Mouse (Mus musculus): ENCODE results near the gene Hlf.
A peak's percentile ranks its signal among the peaks of the same experiment; 100 is the strongest.

Gene Hlf

DNA sequence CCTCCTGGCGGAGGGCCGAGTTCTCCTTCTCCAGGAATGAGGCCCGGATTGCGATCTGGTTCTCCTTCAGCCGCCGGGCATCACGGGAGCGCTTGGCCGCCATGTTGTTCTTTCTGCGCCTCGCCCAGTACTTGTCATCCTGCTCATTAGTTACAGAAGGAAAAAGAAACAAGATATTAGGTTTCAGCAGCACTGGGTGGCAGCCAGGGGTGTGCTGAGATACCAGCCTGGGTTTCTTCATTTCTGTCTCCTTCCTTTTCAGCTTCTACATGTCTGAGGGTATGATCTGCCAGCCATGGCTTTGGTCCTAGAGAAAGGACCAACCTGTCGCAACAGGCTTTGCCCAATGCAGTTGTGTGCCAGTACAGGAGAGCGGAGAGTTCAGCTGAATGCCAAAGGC lies 49.9 kb downstream of the Hlf start:
- DNase-seq (ENCODE audit: low spot score in 2 of 2) = no peak

- no peak for DNase-seq (ENCODE audit: low spot score in 2 of 2)
These were observed 55.9 kb downstream of the Hlf start for GRCm38 (mm10) chr11:90334816-90335215.

GRCm38 (mm10) chr11:90332737-90333136 lies 58.0 kb downstream of the Hlf start:
- DNase-seq (ENCODE audit: low spot score in 2 of 2) = no peak

DNA sequence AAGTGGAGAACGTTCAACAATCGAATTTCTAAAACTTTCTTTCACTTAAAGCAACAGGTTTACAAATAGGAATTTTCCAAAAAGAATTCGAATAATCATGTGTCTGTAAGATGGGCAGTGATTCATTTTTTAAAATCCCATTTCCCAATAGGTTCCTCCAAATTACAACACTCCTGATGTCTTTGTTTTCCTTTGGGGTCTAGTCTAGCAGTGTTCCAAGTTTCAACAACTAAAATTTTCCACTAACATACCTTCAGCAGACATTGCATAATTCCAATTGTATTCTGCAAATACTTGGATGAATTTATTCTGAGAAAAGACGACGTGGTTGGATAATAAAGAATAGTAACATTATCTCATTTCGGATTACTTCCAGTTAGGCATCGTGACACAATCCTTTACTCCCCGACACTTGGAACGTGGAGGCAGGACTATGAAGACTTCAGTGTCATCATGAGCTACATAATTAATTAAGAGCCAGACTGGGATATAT lies 60.4 kb downstream of the Hlf start:
- DNase-seq (ENCODE audit: low spot score in 2 of 2) = no peak

GRCm38 (mm10) chr11:90326836-90327235 lies 63.9 kb downstream of the Hlf start:
- DNase-seq (ENCODE audit: low spot score in 2 of 2) = no peak

DNA sequence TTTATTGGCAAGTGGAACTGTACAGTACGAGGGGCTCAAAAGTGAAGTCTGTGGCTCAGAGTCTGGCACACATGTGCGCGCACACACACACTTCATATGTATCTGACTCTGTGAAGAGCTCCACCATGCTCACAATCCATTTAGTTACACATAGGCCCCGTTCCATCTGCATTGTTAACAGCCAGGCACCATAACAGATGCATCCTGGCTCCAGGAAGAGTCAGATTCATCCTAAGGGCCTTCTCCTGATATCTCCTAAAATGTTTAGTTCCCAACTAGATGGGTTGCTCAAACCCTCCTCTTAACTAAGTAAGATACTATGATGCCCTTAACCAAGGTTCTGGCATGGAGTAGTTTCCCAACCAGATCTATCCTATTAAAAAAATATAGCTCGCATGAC lies 64.5 kb downstream of the Hlf start:
- DNase-seq (ENCODE audit: low spot score in 2 of 2) = no peak

- DNase-seq (ENCODE audit: low spot score in 2 of 2) = no peak
These were observed 66.1 kb downstream of the Hlf start for GRCm38 (mm10) chr11:90324597-90324996.

GRCm38 (mm10) chr11:90320922-90321321 lies 69.8 kb downstream of the Hlf start:
- no peak for DNase-seq (ENCODE audit: low spot score in 2 of 2)

DNA sequence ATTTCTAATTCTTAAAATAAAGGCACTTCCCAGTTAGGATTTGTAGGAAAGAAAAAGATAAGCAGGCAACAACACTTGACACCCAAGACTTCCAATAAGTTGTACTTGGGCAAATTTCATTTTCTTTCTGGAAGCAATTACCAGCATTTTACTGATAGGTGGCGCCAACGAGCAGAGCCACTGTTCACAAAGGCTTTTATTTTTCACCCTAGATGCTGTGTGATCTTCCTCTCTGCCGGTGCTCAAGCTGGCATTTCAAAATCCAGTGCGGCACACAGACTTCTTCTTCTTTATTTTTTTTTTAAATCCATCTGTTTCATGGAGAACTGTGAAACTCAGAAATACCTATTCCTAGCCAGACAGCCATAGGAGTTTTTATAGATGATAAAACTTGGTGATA lies 73.2 kb downstream of the Hlf start:
- peak in 1 of 2 experiments; percentile 67 for DNase-seq (ENCODE audit: low spot score in 2 of 2)

DNA sequence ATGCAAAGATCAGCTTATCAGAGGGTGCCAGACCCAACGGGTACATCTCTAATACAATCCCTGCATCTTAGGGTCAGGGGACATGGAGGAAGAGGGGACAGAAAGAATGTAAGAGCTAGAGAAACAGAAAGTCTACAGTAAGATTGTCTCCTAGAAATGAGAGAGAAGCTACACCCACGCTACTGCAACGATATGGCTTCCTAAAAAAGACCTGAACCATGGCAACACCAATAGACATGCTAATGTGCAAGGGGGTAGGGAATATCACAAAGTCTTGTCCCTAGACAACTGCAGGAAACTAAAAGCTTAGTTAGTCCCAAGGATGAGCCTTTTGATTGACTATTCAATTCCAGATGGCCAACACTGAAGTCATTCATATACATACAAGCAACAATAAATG lies 76.1 kb downstream of the Hlf start:
- DNase-seq (ENCODE audit: low spot score in 2 of 2) = no peak

DNA sequence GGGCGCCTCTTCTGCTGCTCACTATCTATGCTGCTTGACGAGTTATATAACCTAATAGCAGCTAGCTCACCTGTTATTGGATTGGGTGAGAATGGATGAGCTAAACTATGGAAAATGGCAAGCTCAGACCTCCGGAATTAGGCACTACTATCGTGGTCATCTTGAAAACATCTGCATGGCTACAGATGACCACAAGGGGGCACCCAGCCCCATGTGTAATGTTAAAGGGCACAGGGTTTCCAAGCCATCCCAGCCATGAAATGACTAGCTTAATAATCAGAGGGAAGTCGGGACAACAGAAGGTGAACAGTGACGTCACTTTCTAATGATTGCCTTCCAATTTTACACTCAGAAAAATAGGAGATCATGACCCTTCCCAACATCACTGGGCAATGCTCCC lies 83.7 kb downstream of the Hlf start:
- peak in 1 of 2 experiments; percentile 22 for DNase-seq (ENCODE audit: low spot score in 2 of 2)

DNA sequence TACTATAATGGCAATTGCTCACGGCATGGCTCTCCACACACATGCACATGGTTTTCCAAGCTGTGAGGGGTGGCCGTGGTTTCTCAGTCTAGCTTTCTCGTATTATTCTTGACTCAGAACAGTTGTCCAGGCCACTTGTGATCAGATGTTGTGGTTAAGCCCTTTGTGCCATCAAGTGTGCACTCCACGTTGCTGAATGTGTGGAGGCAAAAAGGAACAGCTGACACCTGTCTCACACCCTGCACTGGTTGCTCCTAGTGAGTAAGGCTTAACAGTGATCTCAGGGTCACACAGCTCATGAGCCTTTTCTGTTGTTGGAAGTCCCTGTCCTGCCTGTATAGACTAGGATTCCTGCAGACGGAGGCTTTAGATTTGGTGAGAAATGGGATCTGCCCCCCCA lies 84.6 kb downstream of the Hlf start:
- DNase-seq (ENCODE audit: low spot score in 2 of 2) = no peak

- DNase-seq (ENCODE audit: low spot score in 2 of 2) = no peak
These were observed 96.1 kb downstream of the Hlf start for GRCm38 (mm10) chr11:90294622-90295021.

DNA sequence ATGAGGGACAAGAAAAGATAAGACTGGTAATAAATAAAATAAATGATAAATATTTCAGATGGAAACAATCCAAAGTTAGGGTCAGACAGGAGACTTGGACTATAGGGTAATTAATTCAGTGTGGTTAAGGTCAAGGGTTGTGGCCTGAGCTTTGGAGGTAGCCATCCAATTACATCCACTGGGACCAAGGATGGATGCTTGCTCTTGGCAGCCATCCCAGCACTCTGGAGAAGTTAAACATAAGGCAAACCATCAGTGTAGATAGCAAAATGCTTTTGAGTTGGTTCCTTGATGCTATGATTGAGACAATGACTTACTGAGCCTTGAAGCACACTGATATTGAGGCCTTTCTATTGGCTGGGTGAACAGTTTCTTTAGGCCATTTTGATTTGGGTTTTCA lies 97.9 kb downstream of the Hlf start:
- DNase-seq (ENCODE audit: low spot score in 2 of 2) = no peak

- DNase-seq (ENCODE audit: low spot score in 2 of 2) = no peak
These were observed 99.5 kb downstream of the Hlf start for GRCm38 (mm10) chr11:90291156-90291555.

DNA sequence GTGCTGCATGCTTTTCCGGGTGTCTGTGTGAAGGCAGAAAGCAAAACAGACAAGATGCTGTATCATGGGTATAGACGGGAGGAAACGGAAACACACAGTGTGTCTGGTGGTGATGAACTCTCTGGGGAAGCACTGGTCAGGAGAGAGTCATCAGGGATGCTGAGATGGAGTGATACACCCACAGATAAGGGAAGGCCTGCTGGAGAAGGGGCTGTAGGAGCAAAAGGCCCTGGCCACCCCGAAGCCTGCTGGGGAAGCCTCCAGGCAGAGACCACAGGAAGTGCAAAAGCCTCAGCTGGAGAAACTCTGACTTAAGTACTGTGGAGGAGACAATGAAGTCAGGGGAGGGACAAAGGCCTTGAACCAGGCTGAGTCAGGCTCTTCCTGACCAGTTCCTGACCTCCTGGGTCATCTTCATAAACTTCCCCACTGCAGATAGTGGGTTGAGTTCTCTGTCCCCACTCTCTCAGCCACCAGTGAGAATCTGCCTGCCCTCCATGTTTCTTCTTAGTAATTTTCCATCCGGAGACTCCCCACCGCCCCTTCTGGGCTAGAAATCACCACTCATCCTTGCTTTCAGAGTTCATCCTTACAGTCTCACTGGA lies 104.0 kb downstream of the Hlf start:
- no peak for DNase-seq (ENCODE audit: low spot score in 2 of 2)
